Mouse (Mus musculus) limb, embryonic 13.5 days (tissue): ENCODE data around the gene Abhd16a. TPM values are rescaled to one million over a fixed set of nuclear protein-coding genes. Genes with fewer than 3 reads are reported as not detected.

ENCODE experiments used
- ATAC-seq: fragments of 200-750 bp; cut with Nextera tagmentation; 2 replicates; pipeline ENCODE4 v1.8.0; 2017; ENCODE audit warnings: low read depth, moderate number of reproducible peaks, moderate TSS enrichment; ENCODE audit not compliant: low FRiP score
- H3K27ac ChIP-seq: fragments of 300-500 bp; sonication (generic); 2 replicates; pipeline ENCODE4 v1.5.1; 2015; ENCODE audit warnings: inconsistent platforms, mild to moderate bottlenecking, moderate library complexity
- H3K27me3 ChIP-seq: fragments of 300-500 bp; sonication (generic); 2 replicates; pipeline ENCODE4 v1.6.1; 2015; ENCODE audit warnings: mild to moderate bottlenecking, inconsistent platforms
- H3K36me3 ChIP-seq: fragments of 300-500 bp; sonication (generic); 2 replicates; pipeline ENCODE4 v1.6.1; 2015; ENCODE audit warnings: inconsistent platforms, mild to moderate bottlenecking, moderate library complexity
- H3K4me1 ChIP-seq: fragments of 300-500 bp; sonication (generic); 2 replicates; pipeline ENCODE4 v1.6.1; 2015; ENCODE audit warnings: inconsistent platforms
- H3K4me2 ChIP-seq: fragments of 300-500 bp; sonication (generic); replicated peaks from 2 replicates; pipeline ENCODE4 v1.6.1; 2015; ENCODE audit warnings: inconsistent platforms, mild to moderate bottlenecking, moderate library complexity
- H3K4me3 ChIP-seq: fragments of 300-500 bp; sonication (generic); 2 replicates; pipeline ENCODE4 v1.5.1; 2015; ENCODE audit warnings: moderate library complexity, mild to moderate bottlenecking, inconsistent platforms
- H3K9ac ChIP-seq: fragments of 300-500 bp; sonication (generic); 2 replicates; pipeline ENCODE4 v1.6.1; 2015; ENCODE audit warnings: mild to moderate bottlenecking, inconsistent platforms
- H3K9me3 ChIP-seq: fragments of 300-500 bp; sonication (generic); 2 replicates; pipeline ENCODE4 v1.6.1; 2016; ENCODE audit warnings: inconsistent platforms
- WGBS: fragments of 180-500 bp; shearing (Covaris S2); methylation state at CpG from one replicate; pipeline ENCODE4 v1.1.7; 2015; 5-methylcytosine and 5-hydroxymethylcytosine counted together
- polyA plus RNA-seq: library from polyadenylated mRNA; unstranded; fragments of >200 nt; fragmentation: Nextera tagmentation; extraction: Ambion mirVana; gene quantifications from 2 replicates; pipeline ENCODE4 v1.2.1, GENCODE M21; 2015

Gene Abhd16a
- polyA plus RNA-seq, 1 experiment from 2014 or later = 94.9 TPM

GRCm38 (mm10) chr17:35146139-35146538 lies 57.1 kb downstream of the Abhd16a start:
- peaks cover 6% of the 10 kb centered on the region; the same call in 1 of the 2 replicates for H3K9me3 ChIP-seq
- H3K9ac ChIP-seq = no peak overlapping the region
- ATAC-seq = no peak
- no peaks in the 10 kb centered on the region for H3K4me1 ChIP-seq
- H3K27me3 ChIP-seq = no peaks in the 10 kb centered on the region
- H3K27ac ChIP-seq = no peak overlapping the region
- 86% methylated on average over 5 of the region's 5 CpGs for WGBS
- H3K4me3 ChIP-seq = no peak overlapping the region
- no peak overlapping the region for H3K4me2 ChIP-seq
- H3K36me3 ChIP-seq = peaks cover 93% of the 10 kb centered on the region

GRCm38 (mm10) chr17:35147348-35147747 lies 58.3 kb downstream of the Abhd16a start:
- no peaks in the 10 kb centered on the region for H3K27me3 ChIP-seq
- no peak overlapping the region for H3K4me3 ChIP-seq
- 21% methylated on average over 3 of the region's 3 CpGs for WGBS
- H3K4me2 ChIP-seq = no peak overlapping the region
- peaks cover 93% of the 10 kb centered on the region for H3K36me3 ChIP-seq
- no peak overlapping the region for H3K27ac ChIP-seq
- ATAC-seq = no peak
- H3K9ac ChIP-seq = no peak overlapping the region
- peaks cover 6% of the 10 kb centered on the region; the same call in 1 of the 2 replicates for H3K9me3 ChIP-seq
- H3K4me1 ChIP-seq = no peaks in the 10 kb centered on the region

- WGBS = 67% methylated on average over 5 of the region's 5 CpGs
- Histone ChIP-seq H3K4me1 (no peaks in the 10 kb centered on the region), H3K27ac (no peak overlapping the region)
These were observed 59.0 kb downstream of the Abhd16a start for GRCm38 (mm10) chr17:35147922-35148639.

GRCm38 (mm10) chr17:35152121-35152520 lies 63.1 kb downstream of the Abhd16a start:
- Histone ChIP-seq H3K4me1 (peaks cover 8% of the 10 kb centered on the region; the same call in 1 of the 2 replicates), H3K9ac (no peak overlapping the region), H3K4me3 (no peak overlapping the region), H3K27ac (no peak overlapping the region), H3K27me3 (no peaks in the 10 kb centered on the region), H3K4me2 (no peak overlapping the region), H3K9me3 (no peaks in the 10 kb centered on the region), H3K36me3 (peaks cover 93% of the 10 kb centered on the region)
- ATAC-seq = no peak
- 94% methylated on average over 4 of the region's 4 CpGs for WGBS

More at GRCm38 (mm10) chr17:35147922-35148639, 59.0 kb downstream of the Abhd16a start:
- Histone ChIP-seq H3K4me3 (no peak overlapping the region), H3K27me3 (no peaks in the 10 kb centered on the region), H3K9ac (no peak overlapping the region), H3K4me2 (no peak overlapping the region), H3K9me3 (peaks cover 5% of the 10 kb centered on the region; the same call in 1 of the 2 replicates), H3K36me3 (peaks cover 93% of the 10 kb centered on the region)
- ATAC-seq = no peak

Other genes starting within 250 kb of the Abhd16a start
- 54.0 and 55.2 TPM in 2 replicates for gene Skiv2l, start 239.1 kb upstream of the Abhd16a start, polyA plus RNA-seq
- gene Nelfe, start 238.9 kb upstream of the Abhd16a start, polyA plus RNA-seq = 114 and 126 TPM in 2 replicates
- 1.9 and 2.0 TPM in 2 replicates for gene Cfb, start 226.7 kb upstream of the Abhd16a start, polyA plus RNA-seq
- gene Zbtb12, start 209.8 kb upstream of the Abhd16a start, polyA plus RNA-seq = 5.4 TPM in 2 replicates
- gene Gm20547, start 207.2 kb upstream of the Abhd16a start, polyA plus RNA-seq = not detected in 2 replicates
- 1.6 and 2.4 TPM in 2 replicates for gene C2, start 191.0 kb upstream of the Abhd16a start, polyA plus RNA-seq
- 97.0 and 103 TPM in 2 replicates for gene Ehmt2, start 190.8 kb upstream of the Abhd16a start, polyA plus RNA-seq
- gene Slc44a4, start 174.8 kb upstream of the Abhd16a start, polyA plus RNA-seq = 0.14 TPM in 1 of 2 replicates, not detected in the other
- 20.0 and 21.0 TPM in 2 replicates for gene Neu1, start 158.0 kb upstream of the Abhd16a start, polyA plus RNA-seq
- gene Hspa1b, start 130.0 kb upstream of the Abhd16a start, polyA plus RNA-seq = 0.32 and 0.43 TPM in 2 replicates
- gene Gm20481, start 119.4 kb upstream of the Abhd16a start, polyA plus RNA-seq = not detected in 2 replicates
- gene Hspa1a, start 117.1 kb upstream of the Abhd16a start, polyA plus RNA-seq = 3.7 and 4.4 TPM in 2 replicates
- gene Hspa1l, start 116.6 kb upstream of the Abhd16a start, polyA plus RNA-seq = 0.49 and 0.81 TPM in 2 replicates
- 196 and 200 TPM in 2 replicates for gene Lsm2, start 107.4 kb upstream of the Abhd16a start, polyA plus RNA-seq
- 102 and 110 TPM in 2 replicates for gene Vars, start 88.3 kb upstream of the Abhd16a start, polyA plus RNA-seq
- gene Vwa7, start 72.7 kb upstream of the Abhd16a start, polyA plus RNA-seq = 0.17 TPM in 2 replicates
- gene Sapcd1, start 61.2 kb upstream of the Abhd16a start, polyA plus RNA-seq = 7.2 and 8.2 TPM in 2 replicates
- gene Msh5, start 42.5 kb upstream of the Abhd16a start, polyA plus RNA-seq = 2.6 and 4.6 TPM in 2 replicates
- 247 and 266 TPM in 2 replicates for gene Clic1, start 39.3 kb upstream of the Abhd16a start, polyA plus RNA-seq
- 423 and 428 TPM in 2 replicates for gene Ddah2, start 30.2 kb upstream of the Abhd16a start, polyA plus RNA-seq
- 0.15 TPM in 1 of 2 replicates, not detected in the other for gene Ly6g6c, start 23.9 kb upstream of the Abhd16a start, polyA plus RNA-seq
- 0.29 and 0.71 TPM in 2 replicates for gene Mpig6b, start 23.1 kb upstream of the Abhd16a start, polyA plus RNA-seq
- 2.0 and 3.4 TPM in 2 replicates for gene Ly6g6e, start 12.4 kb upstream of the Abhd16a start, polyA plus RNA-seq
- 0.57 and 0.65 TPM in 2 replicates for gene Ly6g6d, start 11.2 kb upstream of the Abhd16a start, polyA plus RNA-seq
- gene Ly6g6f, start 3.7 kb upstream of the Abhd16a start, polyA plus RNA-seq = 0.17 and 0.28 TPM in 2 replicates
- gene Ly6g5c, start 19.0 kb downstream of the Abhd16a start, polyA plus RNA-seq = not detected in 2 replicates
- gene Ly6g5b, start 26.2 kb downstream of the Abhd16a start, polyA plus RNA-seq = 0.91 and 1.1 TPM in 2 replicates
- gene Gpank1, start 32.2 kb downstream of the Abhd16a start, polyA plus RNA-seq = 21.3 and 21.9 TPM in 2 replicates
- 279 and 284 TPM in 2 replicates for gene Csnk2b, start 32.8 kb downstream of the Abhd16a start, polyA plus RNA-seq
- 11.7 and 13.4 TPM in 2 replicates for gene D17H6S53E, start 37.1 kb downstream of the Abhd16a start, polyA plus RNA-seq
- gene Apom, start 42.8 kb downstream of the Abhd16a start, polyA plus RNA-seq = 3.2 TPM in 1 of 2 replicates, not detected in the other
- 66.7 and 67.2 TPM in 2 replicates for gene Bag6, start 45.9 kb downstream of the Abhd16a start, polyA plus RNA-seq
- gene Prrc2a, start 75.6 kb downstream of the Abhd16a start, polyA plus RNA-seq = 217 and 227 TPM in 2 replicates
- 9.0 and 10.2 TPM in 2 replicates for gene Aif1, start 86.8 kb downstream of the Abhd16a start, polyA plus RNA-seq
- 10.1 and 12.1 TPM in 2 replicates for gene Lst1, start 99.2 kb downstream of the Abhd16a start, polyA plus RNA-seq
- 0.99 and 1.3 TPM in 2 replicates for gene Ltb, start 105.2 kb downstream of the Abhd16a start, polyA plus RNA-seq
- 0.27 and 0.36 TPM in 2 replicates for gene Tnf, start 112.7 kb downstream of the Abhd16a start, polyA plus RNA-seq
- not detected in 2 replicates for gene Lta, start 116.1 kb downstream of the Abhd16a start, polyA plus RNA-seq
- 0.40 and 0.60 TPM in 2 replicates for gene Gm16181, start 131.6 kb downstream of the Abhd16a start, polyA plus RNA-seq
- gene Atp6v1g2, start 144.4 kb downstream of the Abhd16a start, polyA plus RNA-seq = 4.2 and 5.3 TPM in 2 replicates
- gene Nfkbil1, start 146.5 kb downstream of the Abhd16a start, polyA plus RNA-seq = 11.3 and 12.2 TPM in 2 replicates
- gene Ddx39b, start 152.5 kb downstream of the Abhd16a start, polyA plus RNA-seq = 552 and 562 TPM in 2 replicates
- 29.1 and 30.8 TPM in 2 replicates for gene H2-D1, start 173.5 kb downstream of the Abhd16a start, polyA plus RNA-seq
- 0.09 and 0.31 TPM in 2 replicates for gene H2-Q1, start 231.1 kb downstream of the Abhd16a start, polyA plus RNA-seq